Mouse (Mus musculus) heart, postnatal 0 days (tissue): ENCODE measurements around the gene Znrd1. TPM values are rescaled to one million over a fixed set of nuclear protein-coding genes. Genes with fewer than 3 reads are reported as not detected.

Experiments
- ATAC-seq: fragments of 200-750 bp; cut with Nextera tagmentation; 2 replicates; pipeline ENCODE4 v1.8.0; 2017; ENCODE audit warnings: low read depth, moderate number of reproducible peaks, moderate library complexity; ENCODE audit not compliant: insufficient read depth
- DNase-seq: peaks from one replicate; pipeline ENCODE4 v3.0.0-alpha.2; 2016; ENCODE audit warnings: low spot score
- H3K27ac ChIP-seq: fragments of 300-500 bp; sonication (generic); 2 replicates; pipeline ENCODE4 v1.5.1; 2014; ENCODE audit warnings: low read depth, mild to moderate bottlenecking
- H3K27me3 ChIP-seq: fragments of 300-500 bp; sonication (generic); 2 replicates; pipeline ENCODE4 v1.6.1; 2014; ENCODE audit warnings: low read length, mixed read lengths; ENCODE audit not compliant: control insufficient read depth, insufficient read depth
- H3K36me3 ChIP-seq: fragments of 300-500 bp; sonication (generic); replicated peaks from 2 replicates; pipeline ENCODE4 v1.6.1; 2014; ENCODE audit warnings: low read length, mixed read lengths; ENCODE audit not compliant: control insufficient read depth, insufficient read depth
- H3K4me1 ChIP-seq: fragments of 300-500 bp; sonication (generic); 2 replicates; pipeline ENCODE4 v1.6.1; 2014; ENCODE audit warnings: antibody characterized with exemption; ENCODE audit not compliant: control insufficient read depth, insufficient read depth
- H3K4me2 ChIP-seq: fragments of 300-500 bp; sonication (generic); 2 replicates; pipeline ENCODE4 v1.6.1; 2014; ENCODE audit warnings: low read depth, mild to moderate bottlenecking, low read length, moderate library complexity
- H3K4me3 ChIP-seq: fragments of 300-500 bp; sonication (generic); 2 replicates; pipeline ENCODE4 v1.5.1; 2014; ENCODE audit warnings: low read depth, low read length
- H3K9ac ChIP-seq: fragments of 300-500 bp; sonication (generic); replicated peaks from 2 replicates; pipeline ENCODE4 v1.6.1; 2014; ENCODE audit warnings: low read depth, low read length, mixed read lengths
- H3K9me3 ChIP-seq: fragments of 300-500 bp; sonication (generic); replicated peaks from 2 replicates; pipeline ENCODE4 v1.6.1; 2016; ENCODE audit warnings: low read length; ENCODE audit not compliant: control insufficient read depth
- CTCF ChIP-seq: IDR thresholded peaks from 2 replicates; pipeline ENCODE4 v1.5.1; 2016; ENCODE audit warnings: antibody characterized with exemption, control low read depth, low read depth
- EP300 ChIP-seq: IDR thresholded peaks from 2 replicates; pipeline ENCODE4 v1.6.1; 2016; ENCODE audit warnings: antibody characterized with exemption, low read depth
- WGBS: fragments of 180-500 bp; shearing (Covaris S2); extraction: QIAGEN DNeasy Blood & Tissue Kit; methylation state at CpG from one replicate; pipeline ENCODE4 v1.1.7; 2014; 5-methylcytosine and 5-hydroxymethylcytosine counted together
- polyA plus RNA-seq: library from polyadenylated mRNA; unstranded; fragments of >200 nt; fragmentation: Nextera tagmentation; extraction: Ambion mirVana; gene quantifications from 2 replicates; pipeline ENCODE4 v1.2.1, GENCODE M21; 2015
- total RNA-seq: library from RNA; depleted of rRNA; stranded (reverse); fragments of >200 nt; gene quantifications from 2 replicates; pipeline ENCODE4 v1.2.3, GENCODE M21; 2014; ENCODE audit warnings: low replicate concordance

Znrd1 gene
- total and polyA plus RNA-seq, 2 experiments from 2014 or later, result 13.4 to 33.6 TPM

DNA sequence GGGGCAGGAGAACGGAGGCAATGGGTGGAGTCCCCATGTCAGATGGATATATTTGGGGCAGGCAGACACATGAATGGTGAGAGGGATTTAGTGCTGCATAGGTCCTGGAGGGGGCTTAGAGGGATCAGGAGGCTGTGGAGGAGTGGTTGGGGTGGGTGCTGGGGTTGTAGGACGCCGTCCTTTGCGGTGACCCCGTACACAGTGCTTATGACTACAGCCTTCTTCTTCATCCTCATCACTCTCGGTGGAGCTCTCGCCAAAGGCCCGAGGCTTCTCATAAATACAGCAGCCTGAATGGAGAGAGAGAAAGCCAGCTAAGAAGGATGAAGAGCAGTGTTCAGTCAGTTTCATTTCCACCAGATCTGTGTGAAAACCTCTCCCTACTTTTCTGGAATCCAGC, 9.1 kb downstream of the Znrd1 start:
- H3K4me1 ChIP-seq, result peaks cover 19% of the 10 kb centered on the region; the same call in 1 of the 2 replicates
- no peak for ATAC-seq
- H3K36me3 ChIP-seq, result peaks cover 13% of the 10 kb centered on the region; the same call in 1 of the 2 replicates
- H3K9me3 ChIP-seq, result no peaks in the 10 kb centered on the region
- H3K4me2 ChIP-seq, result no peak overlapping the region
- no peak overlapping the region for H3K9ac ChIP-seq
- DNase-seq, result no peak
- WGBS, result 85% methylated on average over 8 of the region's 8 CpGs
- H3K4me3 ChIP-seq, result no peak overlapping the region
- H3K27ac ChIP-seq, result no peak overlapping the region
- H3K27me3 ChIP-seq, result peaks cover 25% of the 10 kb centered on the region
- TF ChIP-seq CTCF, result no peak

DNA sequence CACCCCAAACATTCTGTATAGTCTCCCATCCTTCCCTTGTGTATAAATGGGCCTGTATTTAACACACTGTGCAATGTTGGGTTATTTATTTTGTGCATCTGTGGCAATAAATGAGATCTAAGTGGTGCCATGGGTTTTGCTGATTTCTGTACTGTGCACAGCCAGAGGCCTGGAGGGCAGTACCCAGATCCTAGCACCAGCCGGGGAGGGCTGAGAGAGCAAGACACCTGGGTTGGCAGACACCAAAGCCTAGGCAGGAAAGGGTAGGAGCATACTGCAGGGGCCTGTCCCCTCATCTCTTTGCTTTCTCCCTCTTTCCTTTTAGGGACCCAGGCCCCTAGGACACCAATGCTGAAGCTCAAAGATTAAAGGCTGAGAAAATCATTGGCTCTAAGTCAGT, 10.1 kb downstream of the Znrd1 start:
- Histone ChIP-seq H3K9ac (no peak overlapping the region), H3K9me3 (no peaks in the 10 kb centered on the region), H3K27me3 (peaks cover 35% of the 10 kb centered on the region), H3K36me3 (peaks cover 13% of the 10 kb centered on the region; the same call in 1 of the 2 replicates), H3K4me1 (peaks cover 19% of the 10 kb centered on the region; the same call in 1 of the 2 replicates), H3K4me2 (no peak overlapping the region), H3K4me3 (no peak overlapping the region), H3K27ac (no peak overlapping the region)
- WGBS, result 83% methylated on average over 1 of the region's 1 CpGs
- ATAC-seq (no peak), DNase-seq (no peak)
- no peak for TF ChIP-seq CTCF
- no peak for TF ChIP-seq EP300

GRCm38 (mm10) chr17:36947051-36947819, 11.1 kb downstream of the Znrd1 start:
- H3K4me2 ChIP-seq, result peak overlapping the region; percentile 88
- peak; percentile 6; the same call in 1 of the 2 replicates for ATAC-seq
- TF ChIP-seq EP300 (no peak), CTCF (no peak)
- peaks cover 23% of the 10 kb centered on the region for H3K4me1 ChIP-seq
- peaks cover 45% of the 10 kb centered on the region for H3K27me3 ChIP-seq
- H3K36me3 ChIP-seq, result peaks cover 13% of the 10 kb centered on the region; the same call in 1 of the 2 replicates
- H3K27ac ChIP-seq, result no peak overlapping the region
- no peaks in the 10 kb centered on the region for H3K9me3 ChIP-seq
- H3K4me3 ChIP-seq, result peak overlapping the region; percentile 51
- peak overlapping the region; percentile 41; the same call in 1 of the 2 replicates for H3K9ac ChIP-seq
- no peak for DNase-seq
- WGBS, result 2% methylated on average over 59 of the region's 62 CpGs

- Histone ChIP-seq H3K4me2 (no peak overlapping the region), H3K4me3 (no peak overlapping the region), H3K27ac (no peak overlapping the region), H3K9ac (no peak overlapping the region), H3K36me3 (peaks cover 10% of the 10 kb centered on the region; the same call in 1 of the 2 replicates), H3K27me3 (peaks cover 67% of the 10 kb centered on the region), H3K9me3 (no peaks in the 10 kb centered on the region), H3K4me1 (peaks cover 21% of the 10 kb centered on the region)
- ATAC-seq (no peak), DNase-seq (no peak)
- TF ChIP-seq CTCF (no peak), EP300 (no peak)
- 23% methylated on average over 9 of the region's 9 CpGs for WGBS
Measured at GRCm38 (mm10) chr17:36944121-36944775, 14.1 kb downstream of the Znrd1 start.

GRCm38 (mm10) chr17:36943691-36944090, 14.7 kb downstream of the Znrd1 start:
- Histone ChIP-seq H3K4me3 (no peak overlapping the region), H3K27me3 (peaks cover 67% of the 10 kb centered on the region), H3K27ac (no peak overlapping the region), H3K4me1 (peaks cover 21% of the 10 kb centered on the region), H3K9ac (no peak overlapping the region), H3K36me3 (peaks cover 4% of the 10 kb centered on the region; the same call in 1 of the 2 replicates), H3K4me2 (peak overlapping the region; percentile 56), H3K9me3 (no peaks in the 10 kb centered on the region)
- DNase-seq, result no peak
- no peak for TF ChIP-seq EP300
- no peak for TF ChIP-seq CTCF
- 20% methylated on average over 5 of the region's 5 CpGs for WGBS
- ATAC-seq, result no peak
